Mouse (Mus musculus) small intestine, adult 2 months (tissue): ENCODE results near the gene Fam207a. TPM values are rescaled to one million over a fixed set of nuclear protein-coding genes. Genes with fewer than 3 reads are reported as not detected.
A peak's percentile ranks its signal among the peaks of the same experiment; 100 is the strongest.

ENCODE experiments used
- H3K27ac ChIP-seq: fragments of 200-500 bp; 2 replicates; pipeline ENCODE4 v1.5.1; 2012; ENCODE audit warnings: low read depth, low read length, control low read depth, inconsistent platforms; ENCODE audit not compliant: insufficient read depth
- H3K27me3 ChIP-seq: fragments of 200-500 bp; 2 replicates; pipeline ENCODE4 v1.6.1; 2012; ENCODE audit warnings: mild to moderate bottlenecking, moderate library complexity, low read length, inconsistent platforms; ENCODE audit not compliant: control insufficient read depth, insufficient read depth
- H3K36me3 ChIP-seq: fragments of 200-500 bp; 2 replicates; pipeline ENCODE4 v1.6.1; 2012; ENCODE audit warnings: mild to moderate bottlenecking, low read length, control low read depth, inconsistent platforms; ENCODE audit not compliant: control insufficient read depth, insufficient read depth
- H3K4me1 ChIP-seq: fragments of 200-500 bp; 2 replicates; pipeline ENCODE4 v1.6.1; 2012; ENCODE audit warnings: low read length, inconsistent platforms, mixed read lengths; ENCODE audit not compliant: control insufficient read depth, insufficient read depth, insufficient read length
- H3K4me3 ChIP-seq: fragments of 200-500 bp; 2 replicates; pipeline ENCODE4 v1.5.1; 2012; ENCODE audit warnings: low read depth, mild to moderate bottlenecking, control low read depth, inconsistent platforms, low read length, moderate library complexity
- CTCF ChIP-seq: fragments of 200-500 bp; IDR thresholded peaks from 2 replicates; pipeline ENCODE4 v1.5.1; 2012; ENCODE audit warnings: low read depth, mild to moderate bottlenecking, control low read depth, inconsistent platforms, low read length, moderate library complexity, mixed read lengths; ENCODE audit not compliant: insufficient replicate concordance, insufficient read length; ENCODE audit errors: extremely low read depth
- POLR2A ChIP-seq: fragments of 200-500 bp; IDR thresholded peaks from 2 replicates; pipeline ENCODE4 v1.6.1; 2012; ENCODE audit warnings: low read depth, mild to moderate bottlenecking, control low read depth, inconsistent platforms, low read length, moderate library complexity
- WGBS: fragments of 180-500 bp; shearing (Covaris S2); methylation state at CpG from one replicate; pipeline ENCODE4 v1.1.7; 2018; 5-methylcytosine and 5-hydroxymethylcytosine counted together
- polyA plus RNA-seq: library from polyadenylated mRNA; depleted of rRNA; stranded (reverse); fragments of >200 nt; gene quantifications from 2 replicates; pipeline ENCODE4 v1.2.3, GENCODE M21; 2012

Fam207a gene
- polyA plus RNA-seq, 1 experiment, result 36.4 TPM

- Histone ChIP-seq H3K4me3 (no peak overlapping the region), H3K4me1 (peaks cover 16% of the 10 kb centered on the region; the same call in 1 of the 2 replicates), H3K27me3 (no peaks in the 10 kb centered on the region), H3K36me3 (peaks cover 35% of the 10 kb centered on the region), H3K27ac (peak overlapping the region; percentile 50)
- TF ChIP-seq POLR2A (no peak), CTCF (no peak)
- WGBS, result 48% methylated on average over 15 of the region's 15 CpGs
Observed at GRCm38 (mm10) chr10:77510225-77510982, 5.2 kb downstream of the Fam207a start.

DNA sequence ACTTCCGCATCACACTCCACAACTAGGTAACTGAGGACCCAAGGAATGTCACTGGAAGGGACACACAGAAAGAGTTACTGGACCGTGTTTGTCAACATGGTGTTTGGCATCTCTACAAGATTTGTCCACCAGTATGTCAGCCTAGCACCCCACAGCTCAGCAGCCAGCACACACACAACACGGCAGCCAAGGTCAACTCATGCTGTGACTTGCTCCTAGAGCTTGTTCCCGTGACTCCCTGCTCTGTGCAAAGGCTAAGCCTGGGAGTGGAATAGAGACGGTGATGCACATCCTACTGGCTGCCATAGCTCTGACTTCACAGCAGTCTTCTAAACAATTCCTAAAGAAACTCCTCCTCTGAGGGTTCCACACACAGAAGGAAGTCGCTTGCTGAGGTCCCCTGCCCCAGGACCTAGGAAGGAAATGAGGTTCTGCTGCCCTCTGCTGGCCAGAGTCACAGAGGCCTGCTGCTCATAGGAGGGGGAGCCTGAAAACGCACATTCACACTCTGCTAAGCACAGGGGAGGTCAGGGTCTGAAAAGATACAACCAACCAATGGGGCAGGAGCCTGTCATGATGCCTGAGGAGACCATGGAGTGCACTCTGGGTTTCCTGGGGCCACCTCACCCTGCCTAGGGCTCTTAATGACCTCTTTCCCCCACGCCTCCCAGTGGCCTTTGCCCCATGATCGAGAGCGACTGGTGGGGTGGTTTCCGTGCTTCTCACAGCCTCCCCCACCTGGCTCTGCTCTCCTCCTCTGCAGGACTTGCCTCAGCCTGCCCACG lies 6.0 kb downstream of the Fam207a start:
- peaks cover 37% of the 10 kb centered on the region for H3K36me3 ChIP-seq

GRCm38 (mm10) chr10:77508744-77509143 lies 6.8 kb downstream of the Fam207a start:
- Histone ChIP-seq H3K4me3 (no peak overlapping the region), H3K27me3 (no peaks in the 10 kb centered on the region), H3K27ac (0 out of 2 replicates have a peak overlapping the region, but pooled peaks have one; percentile 50), H3K4me1 (peaks cover 12% of the 10 kb centered on the region), H3K36me3 (peaks cover 40% of the 10 kb centered on the region)
- WGBS, result 99% methylated on average over 3 of the region's 3 CpGs
- no peak for TF ChIP-seq POLR2A
- TF ChIP-seq CTCF, result no peak

More for the DNA sequence above, 6.0 kb downstream of the Fam207a start:
- 30% methylated on average over 12 of the region's 12 CpGs for WGBS
- Histone ChIP-seq H3K4me3 (no peak overlapping the region), H3K27ac (peak overlapping the region; percentile 50), H3K4me1 (peaks cover 15% of the 10 kb centered on the region; the same call in 1 of the 2 replicates), H3K27me3 (no peaks in the 10 kb centered on the region)
- TF ChIP-seq CTCF (peak; percentile 87; the same call in 1 of the 2 replicates), POLR2A (no peak)

- WGBS, result 97% methylated on average over 4 of the region's 4 CpGs
- Histone ChIP-seq H3K4me1 (peaks cover 12% of the 10 kb centered on the region), H3K4me3 (no peak overlapping the region), H3K27ac (no peak overlapping the region), H3K36me3 (peaks cover 44% of the 10 kb centered on the region), H3K27me3 (no peaks in the 10 kb centered on the region)
- no peak for TF ChIP-seq CTCF
- no peak for TF ChIP-seq POLR2A
Observed at GRCm38 (mm10) chr10:77507779-77508178, 7.8 kb downstream of the Fam207a start.

GRCm38 (mm10) chr10:77506961-77507577 lies 8.5 kb downstream of the Fam207a start:
- Histone ChIP-seq H3K27ac (no peak overlapping the region), H3K4me1 (peaks cover 12% of the 10 kb centered on the region), H3K27me3 (no peaks in the 10 kb centered on the region), H3K4me3 (no peak overlapping the region), H3K36me3 (peaks cover 44% of the 10 kb centered on the region)
- 88% methylated on average over 13 of the region's 13 CpGs for WGBS
- TF ChIP-seq POLR2A (no peak), CTCF (no peak)

DNA sequence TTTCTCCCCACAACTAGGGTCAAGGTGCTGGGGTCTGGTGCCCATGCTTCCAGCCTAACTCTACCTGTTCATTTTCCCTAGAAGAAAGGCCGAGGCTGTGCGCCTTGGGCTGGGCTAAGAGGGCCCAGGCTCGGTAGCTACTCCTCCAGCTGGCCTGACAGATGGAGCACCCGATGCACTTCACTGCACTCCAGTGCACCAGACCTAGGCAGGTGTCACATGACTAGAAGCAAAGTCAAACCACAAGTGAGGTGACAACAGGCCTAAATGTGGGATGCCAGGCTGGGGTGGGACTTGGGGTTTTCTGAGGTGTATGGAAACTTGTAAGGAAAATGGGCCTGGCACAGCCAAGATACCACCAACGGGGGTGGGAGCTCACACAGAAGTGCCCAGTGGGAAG lies 9.1 kb downstream of the Fam207a start:
- Histone ChIP-seq H3K27ac (no peak overlapping the region), H3K36me3 (peaks cover 47% of the 10 kb centered on the region)
- 85% methylated on average over 5 of the region's 5 CpGs for WGBS

GRCm38 (mm10) chr10:77504143-77504542 lies 11.4 kb downstream of the Fam207a start:
- Histone ChIP-seq H3K4me1 (peaks cover 7% of the 10 kb centered on the region), H3K27ac (no peak overlapping the region), H3K36me3 (peaks cover 49% of the 10 kb centered on the region), H3K4me3 (no peak overlapping the region), H3K27me3 (no peaks in the 10 kb centered on the region)
- TF ChIP-seq CTCF, result no peak
- TF ChIP-seq POLR2A, result no peak
- 58% methylated on average over 6 of the region's 6 CpGs for WGBS

More for the DNA sequence above, 9.1 kb downstream of the Fam207a start:
- Histone ChIP-seq H3K4me1 (peaks cover 12% of the 10 kb centered on the region), H3K4me3 (no peak overlapping the region), H3K27me3 (no peaks in the 10 kb centered on the region)
- no peak for TF ChIP-seq CTCF
- TF ChIP-seq POLR2A, result no peak
